Mouse (Mus musculus) kidney, embryonic 15.5 days (tissue): ENCODE results near the gene Mog. TPM values are rescaled to one million over a fixed set of nuclear protein-coding genes. Genes with fewer than 3 reads are reported as not detected.

Experiments used
- ATAC-seq: fragments of 200-750 bp; cut with Nextera tagmentation; replicated peaks from 2 replicates; pipeline ENCODE4 v1.8.0; 2017; ENCODE audit warnings: moderate TSS enrichment; ENCODE audit not compliant: low FRiP score
- H3K27ac ChIP-seq: fragments of 300-500 bp; sonication (generic); 2 replicates; pipeline ENCODE4 v1.5.1; 2015; ENCODE audit warnings: mild to moderate bottlenecking, inconsistent platforms
- H3K27me3 ChIP-seq: fragments of 300-500 bp; sonication (generic); 2 replicates; pipeline ENCODE4 v1.6.1; 2015; ENCODE audit warnings: inconsistent platforms
- H3K36me3 ChIP-seq: fragments of 300-500 bp; sonication (generic); 2 replicates; pipeline ENCODE4 v1.6.1; 2015; ENCODE audit warnings: inconsistent platforms
- H3K4me1 ChIP-seq: fragments of 300-500 bp; sonication (generic); 2 replicates; pipeline ENCODE4 v1.6.1; 2015; ENCODE audit warnings: inconsistent platforms
- H3K4me2 ChIP-seq: fragments of 300-500 bp; sonication (generic); 2 replicates; pipeline ENCODE4 v1.6.1; 2015; ENCODE audit warnings: moderate library complexity, mild to moderate bottlenecking, inconsistent platforms
- H3K4me3 ChIP-seq: fragments of 300-500 bp; sonication (generic); replicated peaks from 2 replicates; pipeline ENCODE4 v1.5.1; 2015; ENCODE audit warnings: mild to moderate bottlenecking, inconsistent platforms
- H3K9ac ChIP-seq: fragments of 300-500 bp; sonication (generic); 2 replicates; pipeline ENCODE4 v1.6.1; 2015; ENCODE audit warnings: mild to moderate bottlenecking, inconsistent platforms
- H3K9me3 ChIP-seq: fragments of 300-500 bp; sonication (generic); replicated peaks from 2 replicates; pipeline ENCODE4 v1.6.1; 2016; ENCODE audit warnings: inconsistent platforms
- WGBS: fragments of 180-500 bp; shearing (Covaris S2); methylation state at CpG from one replicate; pipeline ENCODE4 v1.1.7; 2015; ENCODE audit warnings: mixed read lengths; 5-methylcytosine and 5-hydroxymethylcytosine counted together
- polyA plus RNA-seq: library from polyadenylated mRNA; unstranded; fragments of >200 nt; fragmentation: Nextera tagmentation; extraction: Ambion mirVana; gene quantifications from 2 replicates; pipeline ENCODE4 v1.2.1, GENCODE M21; 2015

Gene Mog
- polyA plus RNA-seq, 1 experiment from 2014 or later, result 0.09 TPM

DNA sequence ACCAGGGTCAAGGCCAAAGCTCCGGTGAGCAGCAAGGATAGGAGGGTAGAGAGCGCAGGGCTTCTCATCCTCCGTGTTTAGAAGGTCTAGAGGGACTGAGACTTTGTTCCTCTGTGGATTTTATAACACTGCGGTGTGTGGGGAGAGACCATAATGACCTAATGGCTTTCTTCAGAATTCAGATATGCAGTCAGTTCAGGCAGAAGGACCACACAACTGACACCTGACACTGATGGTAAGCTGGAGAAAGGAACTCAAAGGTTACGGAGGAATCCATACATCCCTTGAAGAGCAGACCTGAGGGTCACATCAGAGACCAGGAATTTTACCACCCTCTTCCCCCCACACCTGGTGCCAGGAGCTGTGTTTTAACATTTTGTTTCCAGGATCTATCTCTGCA is 33.8 kb downstream of the Mog start, which contains the start of gene H2-M5:
Gene H2-M5, minus strand, starts transcription at position 101 of the 400 bp plus-strand sequence.
- H3K4me1 ChIP-seq, result peaks cover 4% of the 10 kb centered on the region; the same call in 1 of the 2 replicates
- H3K36me3 ChIP-seq, result no peaks in the 10 kb centered on the region
- no peak for ATAC-seq
- H3K4me2 ChIP-seq, result peak within 1 kb of the TSS; percentile 44
- H3K27ac ChIP-seq, result no peak within 1 kb of the TSS
- H3K4me3 ChIP-seq, result peak within 1 kb of the TSS; percentile 21
- H3K9ac ChIP-seq, result no peak within 1 kb of the TSS
- H3K9me3 ChIP-seq, result no peaks in the 10 kb centered on the region
- peaks cover 27% of the 10 kb centered on the region for H3K27me3 ChIP-seq
- WGBS, result 21% methylated on average over 5 of the region's 5 CpGs

- 6% methylated on average over 24 of the region's 24 CpGs for WGBS
These were observed 34.7 kb downstream of the Mog start for GRCm38 (mm10) chr17:36988475-36988874.

DNA sequence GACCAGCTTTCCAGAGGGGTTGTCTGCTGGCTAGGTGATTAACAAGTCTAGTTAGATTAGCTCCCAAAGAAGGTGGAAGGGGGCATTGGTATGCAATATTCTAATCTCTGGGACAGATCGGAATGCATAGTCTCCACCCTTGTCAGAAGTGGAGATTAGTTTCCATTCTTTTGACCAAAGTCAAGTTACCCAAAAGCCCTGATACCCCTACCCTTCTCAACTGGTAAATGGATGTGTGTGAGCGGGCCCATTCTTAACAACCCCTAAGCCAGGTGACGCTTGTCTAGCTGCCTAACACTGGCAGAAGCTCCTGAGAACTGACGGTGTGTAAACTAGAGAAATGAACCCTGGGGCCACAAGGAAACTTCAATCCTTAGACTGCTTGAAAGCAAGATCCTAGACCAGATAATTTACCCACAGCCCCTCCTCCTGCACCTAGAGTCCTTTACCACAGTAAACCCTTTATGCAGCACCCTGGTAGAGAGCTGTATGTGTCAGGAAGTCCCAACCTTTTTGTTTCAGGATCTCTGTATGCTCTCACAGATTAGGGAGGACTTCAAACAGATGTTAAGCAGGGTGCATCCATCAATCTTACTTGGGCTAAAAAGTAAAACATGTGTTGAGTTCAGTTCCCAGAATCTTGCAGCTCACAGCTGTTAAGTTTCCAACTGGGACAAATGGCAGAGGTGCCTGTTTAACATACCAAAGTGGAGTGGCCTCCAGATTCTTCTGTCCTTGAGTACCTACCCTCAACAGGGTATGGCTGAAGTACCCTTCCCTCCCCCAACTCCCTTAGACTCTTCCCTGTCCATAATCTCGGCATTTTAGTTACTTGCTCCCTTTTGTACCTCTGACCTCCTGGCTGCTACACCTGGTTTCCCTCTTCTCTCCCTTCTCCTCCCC is 40.7 kb downstream of the Mog start:
- Histone ChIP-seq H3K4me3 (no peak overlapping the region), H3K9me3 (no peaks in the 10 kb centered on the region), H3K36me3 (no peaks in the 10 kb centered on the region), H3K9ac (no peak overlapping the region), H3K27ac (no peak overlapping the region), H3K4me1 (peaks cover 21% of the 10 kb centered on the region), H3K27me3 (peaks cover 8% of the 10 kb centered on the region), H3K4me2 (no peak overlapping the region)
- no peak; the same call in 1 of the 2 replicates for ATAC-seq
- 33% methylated on average over 5 of the region's 5 CpGs for WGBS

More at GRCm38 (mm10) chr17:36988475-36988874, 34.7 kb downstream of the Mog start:
- 0 out of 2 replicates have a peak, but pooled peaks have one; percentile 33 for ATAC-seq
- no peaks in the 10 kb centered on the region for H3K36me3 ChIP-seq
- H3K9me3 ChIP-seq, result no peaks in the 10 kb centered on the region
- H3K4me1 ChIP-seq, result peaks cover 4% of the 10 kb centered on the region; the same call in 1 of the 2 replicates
- H3K27ac ChIP-seq, result no peak overlapping the region
- no peak overlapping the region for H3K9ac ChIP-seq
- peaks cover 27% of the 10 kb centered on the region for H3K27me3 ChIP-seq
- peak overlapping the region; percentile 21 for H3K4me3 ChIP-seq
- peak overlapping the region; percentile 44 for H3K4me2 ChIP-seq

DNA sequence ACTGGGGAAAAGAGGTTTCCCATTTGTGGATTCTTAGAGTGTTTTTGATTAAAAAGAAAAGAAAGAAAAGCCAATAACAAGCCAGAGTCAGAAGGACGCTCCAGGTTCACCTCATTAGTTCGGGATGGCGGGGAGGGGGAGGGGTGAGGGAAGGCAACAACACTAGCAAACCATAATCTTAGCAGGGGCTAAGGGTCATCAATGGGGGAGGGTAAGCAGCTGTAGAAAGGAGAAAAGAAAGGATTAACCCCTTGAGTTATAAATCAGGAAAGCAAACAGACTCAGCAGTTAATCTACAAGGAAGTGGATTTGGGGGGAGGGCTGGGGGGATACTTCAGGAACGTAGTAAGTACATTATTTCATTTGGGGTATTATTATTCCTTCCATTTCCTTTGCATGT is 41.4 kb downstream of the Mog start:
- Histone ChIP-seq H3K36me3 (no peaks in the 10 kb centered on the region), H3K4me1 (peaks cover 21% of the 10 kb centered on the region), H3K9ac (no peak overlapping the region), H3K27me3 (peaks cover 4% of the 10 kb centered on the region), H3K4me2 (peak overlapping the region; percentile 54), H3K27ac (no peak overlapping the region), H3K4me3 (peak overlapping the region; percentile 22), H3K9me3 (no peaks in the 10 kb centered on the region)
- WGBS, result 3% methylated on average over 4 of the region's 4 CpGs
- ATAC-seq, result no peak

GRCm38 (mm10) chr17:36981221-36981813 is 41.9 kb downstream of the Mog start, which contains the start of gene 2410137M14Rik:
2410137M14Rik (minus strand) TSS chr17:36981237.
- H3K9me3 ChIP-seq, result no peaks in the 10 kb centered on the region
- no peak within 1 kb of the TSS for H3K27ac ChIP-seq
- peak; percentile 54 for ATAC-seq
- H3K36me3 ChIP-seq, result no peaks in the 10 kb centered on the region
- H3K9ac ChIP-seq, result no peak within 1 kb of the TSS
- WGBS, result 8% methylated on average over 18 of the region's 18 CpGs
- peak within 1 kb of the TSS; percentile 54 for H3K4me2 ChIP-seq
- H3K4me3 ChIP-seq, result peak within 1 kb of the TSS; percentile 22
- H3K27me3 ChIP-seq, result peaks cover 4% of the 10 kb centered on the region
- H3K4me1 ChIP-seq, result peaks cover 21% of the 10 kb centered on the region

DNA sequence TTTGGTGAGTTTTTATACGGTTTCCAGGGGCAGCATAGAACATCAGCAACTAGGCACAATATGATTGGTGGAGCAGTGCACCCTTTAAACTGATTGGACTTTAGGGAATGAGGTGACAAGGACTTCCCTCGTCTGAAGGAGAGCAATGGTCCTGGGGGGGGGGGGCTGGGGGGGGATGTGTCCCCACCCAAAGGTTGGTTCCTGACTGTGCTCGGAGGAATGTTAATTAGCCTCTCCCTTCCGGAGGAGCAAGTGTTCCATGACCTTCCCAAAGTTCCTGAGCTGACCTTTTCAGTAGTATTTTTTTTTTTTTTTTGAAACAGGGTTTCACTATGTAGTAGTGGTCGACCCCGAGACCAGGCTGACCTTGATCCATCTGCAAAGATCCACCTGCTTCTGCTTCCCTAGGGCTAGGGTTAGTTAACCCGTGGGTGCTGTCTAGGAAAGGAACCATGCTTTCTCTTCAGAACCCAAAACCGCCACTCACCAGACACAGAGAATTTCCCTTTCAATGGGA is 49.9 kb downstream of the Mog start:
- Histone ChIP-seq H3K4me2 (no peak overlapping the region), H3K9me3 (no peaks in the 10 kb centered on the region), H3K9ac (no peak overlapping the region), H3K36me3 (no peaks in the 10 kb centered on the region), H3K4me3 (no peak overlapping the region), H3K4me1 (no peaks in the 10 kb centered on the region), H3K27me3 (no peaks in the 10 kb centered on the region), H3K27ac (no peak overlapping the region)
- no peak for ATAC-seq
- 57% methylated on average over 8 of the region's 8 CpGs for WGBS

GRCm38 (mm10) chr17:36972791-36973190 is 50.4 kb downstream of the Mog start:
- Histone ChIP-seq H3K9ac (no peak overlapping the region), H3K4me1 (no peaks in the 10 kb centered on the region), H3K9me3 (no peaks in the 10 kb centered on the region), H3K27ac (no peak overlapping the region), H3K4me3 (no peak overlapping the region), H3K4me2 (no peak overlapping the region), H3K36me3 (no peaks in the 10 kb centered on the region), H3K27me3 (no peaks in the 10 kb centered on the region)
- ATAC-seq, result no peak
- 81% methylated on average over 3 of the region's 3 CpGs for WGBS

DNA sequence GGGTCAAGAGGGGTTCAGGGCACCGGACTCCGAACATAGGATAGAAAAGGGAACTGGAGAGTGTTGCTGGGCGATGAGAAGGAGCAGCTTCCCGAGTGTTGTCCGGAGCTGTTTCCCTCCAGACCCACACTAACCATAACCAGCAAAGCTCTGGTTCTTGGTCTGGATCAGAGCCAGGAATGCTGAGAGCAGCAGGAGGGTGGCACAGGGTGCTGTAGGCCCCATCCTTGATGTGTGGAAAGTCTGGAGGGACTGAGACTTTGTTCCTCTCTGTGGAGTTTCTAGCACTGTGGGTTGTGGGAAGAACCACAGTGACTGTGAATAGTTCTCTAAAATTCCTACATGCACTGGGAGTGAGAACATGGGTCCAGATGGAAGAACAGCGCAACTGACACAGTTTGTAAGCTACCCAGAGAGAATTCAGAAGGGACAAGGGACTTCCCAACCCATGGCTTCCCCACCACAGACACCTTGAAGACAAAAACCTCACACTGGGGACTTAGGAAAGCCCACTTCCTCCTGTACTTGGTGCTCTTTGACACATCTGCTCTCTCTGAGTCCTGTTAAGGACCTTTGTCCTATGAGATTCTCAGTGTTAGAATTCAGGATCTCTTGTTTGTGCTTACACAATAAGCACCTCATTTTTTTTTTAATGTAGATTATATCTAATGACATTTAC is 51.9 kb downstream of the Mog start:
- Histone ChIP-seq H3K27me3 (no peaks in the 10 kb centered on the region), H3K4me3 (no peak overlapping the region), H3K9me3 (no peaks in the 10 kb centered on the region), H3K9ac (no peak overlapping the region), H3K4me2 (no peak overlapping the region), H3K4me1 (no peaks in the 10 kb centered on the region), H3K36me3 (no peaks in the 10 kb centered on the region), H3K27ac (no peak overlapping the region)
- no peak for ATAC-seq
- WGBS, result 86% methylated on average over 6 of the region's 6 CpGs

GRCm38 (mm10) chr17:36970316-36970890 is 52.8 kb downstream of the Mog start:
- H3K36me3 ChIP-seq, result no peaks in the 10 kb centered on the region
- ATAC-seq, result no peak
- WGBS, result 86% methylated on average over 14 of the region's 14 CpGs
- H3K4me3 ChIP-seq, result no peak overlapping the region
- H3K4me1 ChIP-seq, result no peaks in the 10 kb centered on the region
- H3K9me3 ChIP-seq, result no peaks in the 10 kb centered on the region
- H3K9ac ChIP-seq, result no peak overlapping the region
- no peaks in the 10 kb centered on the region for H3K27me3 ChIP-seq
- H3K27ac ChIP-seq, result no peak overlapping the region
- no peak overlapping the region for H3K4me2 ChIP-seq

- no peaks in the 10 kb centered on the region for H3K4me1 ChIP-seq
- no peak overlapping the region for H3K4me2 ChIP-seq
- ATAC-seq, result no peak
- H3K36me3 ChIP-seq, result no peaks in the 10 kb centered on the region
- H3K9me3 ChIP-seq, result no peaks in the 10 kb centered on the region
- H3K4me3 ChIP-seq, result no peak overlapping the region
- H3K27me3 ChIP-seq, result no peaks in the 10 kb centered on the region
- 85% methylated on average over 1 of the region's 1 CpGs for WGBS
- no peak overlapping the region for H3K27ac ChIP-seq
- no peak overlapping the region for H3K9ac ChIP-seq
These were observed 56.3 kb downstream of the Mog start for GRCm38 (mm10) chr17:36966875-36967274.

DNA sequence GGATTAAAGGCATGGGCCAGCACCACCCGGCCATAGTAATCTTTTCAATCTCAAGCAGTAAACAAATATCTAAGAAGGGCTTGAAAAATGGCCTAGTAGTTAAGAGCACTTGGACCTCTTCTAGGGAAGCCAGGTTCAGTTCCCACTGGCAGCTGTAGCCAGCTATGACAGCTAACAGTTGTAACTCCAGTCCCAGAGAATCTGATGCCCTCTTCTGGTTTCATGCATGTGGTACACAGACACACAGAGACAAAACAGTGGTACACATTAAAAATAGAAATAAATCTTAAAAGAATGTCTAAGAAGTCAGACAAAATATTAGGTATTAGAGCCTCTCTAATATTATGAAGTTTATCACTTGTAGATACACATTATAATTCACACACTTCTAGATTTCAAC is 62.1 kb downstream of the Mog start:
- 74% methylated on average over 1 of the region's 1 CpGs for WGBS
- H3K27me3 ChIP-seq, result no peaks in the 10 kb centered on the region
- no peak overlapping the region for H3K4me3 ChIP-seq
- no peak for ATAC-seq
- H3K4me1 ChIP-seq, result peaks cover 15% of the 10 kb centered on the region
- H3K9ac ChIP-seq, result no peak overlapping the region
- no peaks in the 10 kb centered on the region for H3K9me3 ChIP-seq
- H3K27ac ChIP-seq, result no peak overlapping the region
- no peak overlapping the region for H3K4me2 ChIP-seq
- peaks cover 6% of the 10 kb centered on the region for H3K36me3 ChIP-seq
